Comparison of ENCODE assay signal across 8 mouse cellular contexts in the genomic region with DNA sequence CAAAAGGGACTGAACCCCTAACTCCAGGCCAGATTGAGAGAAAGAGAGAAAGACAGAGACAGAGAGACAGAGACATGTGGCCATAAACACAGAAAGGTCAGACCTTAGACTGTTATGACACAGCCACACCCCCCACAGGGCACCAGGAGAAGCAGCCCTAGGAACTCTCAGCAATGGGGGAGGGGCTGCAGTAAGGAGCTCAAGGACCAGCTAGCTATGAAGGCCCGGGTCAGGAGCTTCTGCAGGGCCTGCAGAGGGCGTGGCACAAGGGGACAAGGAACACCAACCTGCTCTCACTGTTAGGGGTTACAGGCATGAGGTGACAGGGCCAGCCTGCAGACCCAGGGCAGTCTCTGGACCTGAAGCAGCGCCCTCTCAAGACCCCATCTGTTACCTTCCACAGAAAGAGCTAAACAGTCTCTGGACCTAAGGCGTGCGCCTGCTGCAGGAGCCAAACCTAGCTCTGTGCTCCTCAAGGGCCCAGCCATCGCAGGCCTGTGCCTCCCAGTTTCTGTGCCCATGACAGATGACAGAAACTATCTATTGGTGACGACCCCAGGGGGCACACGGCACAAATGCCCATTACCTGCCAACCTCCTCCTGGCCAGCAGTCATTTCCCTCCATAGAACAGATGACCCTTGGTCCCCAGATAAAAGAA. TPM values are rescaled to one million over a fixed set of nuclear protein-coding genes. Genes with fewer than 3 reads are reported as not detected.
DNase-seq lines count a peak whose midpoint lies in the region; ATAC-seq and TF ChIP-seq lines count a peak whose summit lies in the region.

No protein-coding gene starts in this region.

- H3K4me1 ChIP-seq in kidney, embryonic 14.5 days (ENCODE audit: control insufficient read depth, insufficient read depth, low read length) = peaks cover 84% of the 10 kb centered on the region
- H3K4me1 ChIP-seq in embryonic facial prominence, embryonic 10.5 days = peaks cover 97% of the 10 kb centered on the region
- peaks cover 84% of the 10 kb centered on the region for H3K4me1 ChIP-seq in hindbrain, embryonic 16.5 days (ENCODE audit: control insufficient read depth, insufficient read depth, low read depth, low read length)
- H3K4me1 ChIP-seq in midbrain, postnatal 0 days (ENCODE audit: insufficient read depth, low read length) = peaks cover 64% of the 10 kb centered on the region

- peaks cover 6% of the 10 kb centered on the region; the same call in 1 of the 2 replicates for H3K36me3 ChIP-seq in kidney, embryonic 14.5 days (ENCODE audit: control insufficient read depth, insufficient read depth, low read length)
- H3K36me3 ChIP-seq in embryonic facial prominence, embryonic 10.5 days (replicated peaks) = peaks cover 23% of the 10 kb centered on the region; the same call in 1 of the 2 replicates
- H3K36me3 ChIP-seq in hindbrain, embryonic 16.5 days (ENCODE audit: control insufficient read depth, insufficient read depth, low read length) = no peaks in the 10 kb centered on the region
- H3K36me3 ChIP-seq in midbrain, postnatal 0 days (ENCODE audit: insufficient read depth, low read length) = no peaks in the 10 kb centered on the region

- no peak for ATAC-seq in kidney, embryonic 14.5 days (ENCODE audit: low FRiP score, low TSS enrichment)
- no peak for ATAC-seq in hindbrain, embryonic 16.5 days
- no peak for ATAC-seq in midbrain, postnatal 0 days (ENCODE audit: low FRiP score)

- no peak for DNase-seq in kidney, postnatal 25 days
- peak; percentile 32 for DNase-seq in embryonic facial prominence, embryonic 10.5 days (ENCODE audit: low spot score)
- DNase-seq in midbrain, postnatal 0 days (ENCODE audit: low spot score) = no peak
- no peak for DNase-seq in ovary, postnatal 36 days (ENCODE audit: low spot score)
- no peak for DNase-seq in layer of hippocampus, adult 11-12 months (ENCODE audit: low spot score)
- no peak for DNase-seq in B cell, adult 2 months

- no peaks in the 10 kb centered on the region for H3K27me3 ChIP-seq in kidney, embryonic 14.5 days (ENCODE audit: control insufficient read depth, insufficient read depth, low read length)
- no peaks in the 10 kb centered on the region for H3K27me3 ChIP-seq in embryonic facial prominence, embryonic 10.5 days (replicated peaks; ENCODE audit: low read depth, poor library complexity, severe bottlenecking)
- H3K27me3 ChIP-seq in hindbrain, embryonic 16.5 days (replicated peaks; ENCODE audit: control insufficient read depth, insufficient read depth, low read length) = no peaks in the 10 kb centered on the region
- H3K27me3 ChIP-seq in midbrain, postnatal 0 days (ENCODE audit: insufficient read depth, low read length) = no peaks in the 10 kb centered on the region

- H3K4me3 ChIP-seq in kidney, embryonic 14.5 days (ENCODE audit: low read length) = no peak overlapping the region
- H3K4me3 ChIP-seq in embryonic facial prominence, embryonic 10.5 days = peak overlapping the region; percentile 45; the same call in 1 of the 2 replicates
- no peak overlapping the region for H3K4me3 ChIP-seq in hindbrain, embryonic 16.5 days (ENCODE audit: low read length)
- H3K4me3 ChIP-seq in midbrain, postnatal 0 days (ENCODE audit: low read depth, low read length) = no peak overlapping the region

- 43% methylated on average over 8 of the region's 8 CpGs for WGBS in kidney, embryonic 14.5 days
- 46% methylated on average over 8 of the region's 8 CpGs for WGBS in embryonic facial prominence, embryonic 10.5 days
- 51% methylated on average over 8 of the region's 8 CpGs for WGBS in hindbrain, embryonic 16.5 days
- 58% methylated on average over 8 of the region's 8 CpGs for WGBS in midbrain, postnatal 0 days

- TF ChIP-seq CTCF in midbrain, postnatal 0 days (IDR thresholded peaks at IDR 0.05) = no peak

- H3K9me3 ChIP-seq in kidney, embryonic 14.5 days (ENCODE audit: control insufficient read depth, low read length) = no peaks in the 10 kb centered on the region
- no peaks in the 10 kb centered on the region for H3K9me3 ChIP-seq in embryonic facial prominence, embryonic 10.5 days
- no peaks in the 10 kb centered on the region for H3K9me3 ChIP-seq in hindbrain, embryonic 16.5 days (ENCODE audit: control insufficient read depth, low read length)
- H3K9me3 ChIP-seq in midbrain, postnatal 0 days (ENCODE audit: low read length) = no peaks in the 10 kb centered on the region

- peak overlapping the region; percentile 4; the same call in 1 of the 2 replicates for H3K27ac ChIP-seq in kidney, embryonic 14.5 days (ENCODE audit: low read depth, low read length)
- H3K27ac ChIP-seq in embryonic facial prominence, embryonic 10.5 days (replicated peaks) = peak overlapping the region; percentile 85
- peak overlapping the region; percentile 90 for H3K27ac ChIP-seq in hindbrain, embryonic 16.5 days (ENCODE audit: low read depth, low read length)
- 0 out of 2 replicates have a peak overlapping the region, but pooled peaks have one; percentile 73 for H3K27ac ChIP-seq in midbrain, postnatal 0 days (ENCODE audit: low read depth, low read length)

- H3K4me2 ChIP-seq in kidney, embryonic 14.5 days (replicated peaks; ENCODE audit: low read depth, low read length) = no peak overlapping the region
- H3K4me2 ChIP-seq in hindbrain, embryonic 16.5 days (ENCODE audit: low read length) = no peak overlapping the region
- H3K4me2 ChIP-seq in midbrain, postnatal 0 days (ENCODE audit: low read depth, low read length, poor library complexity, severe bottlenecking) = no peak overlapping the region

- no peak overlapping the region for H3K9ac ChIP-seq in kidney, embryonic 14.5 days (ENCODE audit: low read depth, low read length)
- peak overlapping the region; percentile 35; the same call in 1 of the 2 replicates for H3K9ac ChIP-seq in hindbrain, embryonic 16.5 days (ENCODE audit: low read depth, low read length)
- H3K9ac ChIP-seq in midbrain, postnatal 0 days (replicated peaks; ENCODE audit: low read length, poor library complexity, severe bottlenecking) = no peak overlapping the region

RNA-seq across cellular contexts. Expression of gene Ncor2, which starts 21.5 kb away (rescaled TPM):
- 34.6 and 35.0 TPM in 2 replicates for polyA plus RNA-seq in kidney, embryonic 14.5 days (2014; fragmentation: Nextera tagmentation; extraction: Ambion mirVana)
- polyA plus RNA-seq in embryonic facial prominence, embryonic 10.5 days (2016; fragmentation: Nextera tagmentation; extraction: Ambion mirVana) = 19.2 and 19.8 TPM in 2 replicates
- 23.3 and 26.2 TPM in 2 replicates for polyA plus RNA-seq in hindbrain, embryonic 16.5 days (2015; fragmentation: Nextera tagmentation; extraction: Ambion mirVana)
- 22.8 and 37.8 TPM in 2 replicates for total RNA-seq in midbrain, postnatal 0 days (2014; rRNA removed)
- 15.5 and 17.8 TPM in 2 replicates for polyA plus RNA-seq in midbrain, postnatal 0 days (2015; fragmentation: Nextera tagmentation; extraction: Ambion mirVana)

Comparison
In these comparisons a context has a peak if more than half of its experiments do, and no peak if none do; other contexts are left out.
1. H3K27ac ChIP-seq: peak in every context shown above with its lines; median percentile 90 in hindbrain, embryonic 16.5 days; 85 in embryonic facial prominence, embryonic 10.5 days; 73 in midbrain, postnatal 0 days; 4 in kidney, embryonic 14.5 days.